Mouse (Mus musculus) liver, adult (tissue): ENCODE results near the gene Gm29110.
"Not testable (repeated sequence)": the region's sequence is repeated elsewhere in the genome, so short reads cannot be mapped to it uniquely, and the experiment has no call there.

ENCODE experiments used
- GATA4 ChIP-seq: IDR thresholded peaks from 2 replicates; pipeline ENCODE4 v1.6.1; 2014; ENCODE audit warnings: mild to moderate bottlenecking, low read length; ENCODE audit not compliant: insufficient replicate concordance

The Gm29110 gene

GRCm38 (mm10) chrY:74470231-74470630, at the start of gene Gm29110:
TSS of gene Gm29110 (plus strand) at chrY:74470531.
- not testable (repeated sequence) for TF ChIP-seq GATA4
